10 mouse cellular contexts compared by ENCODE assay signal in the genomic region with DNA sequence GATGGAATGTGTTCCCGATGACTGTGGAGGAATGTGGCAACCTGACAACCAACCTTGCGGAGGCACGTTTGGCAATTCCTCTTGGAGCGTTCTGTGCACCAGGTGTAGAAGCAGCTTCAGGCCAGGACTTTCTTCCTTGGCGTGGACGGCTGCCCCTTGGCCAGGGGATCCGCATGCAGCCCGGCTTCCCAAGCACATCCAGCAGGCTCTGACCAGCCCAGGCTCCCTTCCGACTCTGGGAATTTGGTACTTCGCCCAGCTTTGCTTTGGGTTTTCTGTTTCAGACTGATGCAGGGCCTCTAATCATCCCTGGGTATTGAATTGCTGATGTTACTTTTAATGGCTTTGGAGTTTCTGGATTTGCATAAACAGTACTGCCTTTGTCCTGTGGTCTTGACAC. TPM values are rescaled to one million over a fixed set of nuclear protein-coding genes. Genes with fewer than 3 reads are reported as not detected.
DNase-seq lines count a peak whose midpoint lies in the region; ATAC-seq and TF ChIP-seq lines count a peak whose summit lies in the region.
"Had no signal": no experiment of that assay in that cellular context is flagged by ENCODE, and none has a peak within 500 bp of the region (broad histone marks: within the 10 kb centered on the region; RNA-seq: fewer than 3 reads in every experiment).

No protein-coding gene starts in this region.

- H3K27ac ChIP-seq in forebrain, postnatal 0 days (ENCODE audit: low read depth, low read length): no peak overlapping the region

- 0 out of 2 replicates have a peak, but pooled peaks cover 3% of the 10 kb centered on the region for H3K9me3 ChIP-seq in forebrain, postnatal 0 days (ENCODE audit: low read length)

- no peak for TF ChIP-seq CTCF in forebrain, postnatal 0 days (IDR thresholded peaks at IDR 0.05; ENCODE audit: low read depth)

- no peak overlapping the region for H3K4me3 ChIP-seq in forebrain, postnatal 0 days (ENCODE audit: low read depth, low read length)
- H3K4me3 ChIP-seq: embryonic facial prominence, embryonic 13.5 days had no signal

- H3K4me2 ChIP-seq in forebrain, postnatal 0 days (ENCODE audit: low read depth): no peak overlapping the region
- H3K4me2 ChIP-seq: embryonic facial prominence, embryonic 13.5 days; lung, embryonic 14.5 days had no signal

- intact Hi-C loops in heart, postnatal 14 days (cut with DNase I): no loop called here

- H3K36me3 ChIP-seq in forebrain, postnatal 0 days (ENCODE audit: insufficient read depth): no peaks in the 10 kb centered on the region
- H3K36me3 ChIP-seq: embryonic facial prominence, embryonic 13.5 days had no signal

- 52% methylated on average over 10 of the region's 10 CpGs for WGBS in forebrain, postnatal 0 days

- DNase-seq in layer of hippocampus, adult 11-12 months (ENCODE audit: low spot score): peak; percentile 34
- DNase-seq in layer of hippocampus, adult 9-10 months (ENCODE audit: low spot score): no peak
- DNase-seq in forebrain, postnatal 0 days: peak; percentile 65
- peak; percentile 61 to 63 for DNase-seq in heart, postnatal 14 days
- peak; percentile 20 for DNase-seq in right cerebral cortex, postnatal 25 days
- no peak for DNase-seq in urinary bladder, adult 2 months (ENCODE audit: low spot score)
- DNase-seq in lung, postnatal 14 days: no peak
- DNase-seq: lung, embryonic 14.5 days; thymus, postnatal 4 days had no signal

- H3K4me1 ChIP-seq in forebrain, postnatal 0 days (ENCODE audit: insufficient read depth): 0 out of 2 replicates have a peak, but pooled peaks cover 2% of the 10 kb centered on the region

- no peaks in the 10 kb centered on the region for H3K27me3 ChIP-seq in forebrain, postnatal 0 days (ENCODE audit: insufficient read depth, low read length)
- H3K27me3 ChIP-seq: embryonic facial prominence, embryonic 13.5 days had no signal

- peak; percentile 84 for ATAC-seq in forebrain, postnatal 0 days

- no peak overlapping the region for H3K9ac ChIP-seq in forebrain, postnatal 0 days
- H3K9ac ChIP-seq: embryonic facial prominence, embryonic 13.5 days; lung, embryonic 14.5 days had no signal

RNA-seq across cellular contexts. Expression of a gene that starts 14.8 kb away (rescaled TPM):
- 6.4 and 7.0 TPM in 2 replicates for total RNA-seq in forebrain, postnatal 0 days (2014; rRNA removed)
- 3.2 and 3.7 TPM in 2 replicates for polyA plus RNA-seq in forebrain, postnatal 0 days (2015; fragmentation: Nextera tagmentation; extraction: Ambion mirVana)
- total RNA-seq in heart, postnatal 14 days (2021): 1 to 10 TPM; 4.4 to 5.5 TPM
- 1.5 TPM in 2 replicates for polyA plus RNA-seq in urinary bladder, adult 2 months (2012; rRNA removed)

RNA-seq across cellular contexts. Expression of a gene that starts 28.0 kb away (rescaled TPM):
- 28.5 and 39.3 TPM in 2 replicates for total RNA-seq in forebrain, postnatal 0 days (2014; rRNA removed)
- polyA plus RNA-seq in forebrain, postnatal 0 days (2015; fragmentation: Nextera tagmentation; extraction: Ambion mirVana): 34.9 and 39.4 TPM in 2 replicates
- 10 to 100 TPM; 15.4 to 17.4 TPM for total RNA-seq in heart, postnatal 14 days (2021)
- 25.9 and 30.1 TPM in 2 replicates for polyA plus RNA-seq in urinary bladder, adult 2 months (2012; rRNA removed)

Comparison
In these comparisons a context has a peak if more than half of its experiments do, and no peak if none do; other contexts are left out.
1. DNase-seq: peak in layer of hippocampus, adult 11-12 months (single experiment), forebrain, postnatal 0 days (single experiment), heart, postnatal 14 days (2 of 2) and right cerebral cortex, postnatal 25 days (single experiment); none in layer of hippocampus, adult 9-10 months (single experiment), urinary bladder, adult 2 months (single experiment) and lung, postnatal 14 days (single experiment).